Mouse (Mus musculus): ENCODE data around the gene Atf5.

Gene Atf5

DNA sequence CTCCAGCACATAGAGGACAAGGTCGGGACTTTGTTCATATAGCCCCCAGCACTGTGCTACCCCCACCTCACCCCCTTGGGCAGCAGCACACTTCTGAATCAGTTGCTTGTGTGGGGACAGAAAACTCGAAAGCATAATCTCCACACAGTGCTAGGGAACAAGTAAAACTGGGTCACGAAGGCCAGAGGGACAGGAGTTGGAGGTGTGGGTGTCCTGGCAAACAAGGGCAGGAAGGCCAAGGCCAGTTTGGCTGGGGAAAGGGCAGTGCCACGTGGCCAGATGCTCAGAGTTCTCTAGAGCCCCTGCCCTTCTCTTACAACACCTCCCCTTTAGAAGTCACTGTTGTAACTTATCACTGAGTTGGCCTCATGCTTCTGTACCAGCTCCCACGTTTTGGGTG is 3.4 kb upstream of the Atf5 start:
- DNase-seq (ENCODE audit: low spot score), result no peak

DNA sequence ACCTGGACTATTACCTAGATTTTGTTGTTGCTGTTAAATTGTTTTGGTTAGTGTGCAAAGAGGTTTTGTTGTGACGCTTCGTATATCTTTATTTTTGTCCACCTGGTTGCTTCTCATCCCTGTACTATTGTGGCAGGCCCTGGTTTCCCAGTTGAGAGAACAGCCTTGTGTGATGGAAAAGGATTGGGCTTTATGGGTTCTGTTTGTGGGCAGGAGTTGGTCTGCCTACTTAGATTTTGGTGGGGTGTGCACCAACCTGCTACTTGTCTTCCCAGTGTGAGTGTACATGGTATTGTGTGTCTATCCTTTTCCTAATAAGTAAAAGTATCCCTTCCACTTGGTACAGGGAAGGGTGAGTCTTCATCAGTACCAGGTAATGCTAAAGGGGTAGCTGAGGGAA is 2.9 kb upstream of the Atf5 start:
- no peak for DNase-seq (ENCODE audit: low spot score)

DNA sequence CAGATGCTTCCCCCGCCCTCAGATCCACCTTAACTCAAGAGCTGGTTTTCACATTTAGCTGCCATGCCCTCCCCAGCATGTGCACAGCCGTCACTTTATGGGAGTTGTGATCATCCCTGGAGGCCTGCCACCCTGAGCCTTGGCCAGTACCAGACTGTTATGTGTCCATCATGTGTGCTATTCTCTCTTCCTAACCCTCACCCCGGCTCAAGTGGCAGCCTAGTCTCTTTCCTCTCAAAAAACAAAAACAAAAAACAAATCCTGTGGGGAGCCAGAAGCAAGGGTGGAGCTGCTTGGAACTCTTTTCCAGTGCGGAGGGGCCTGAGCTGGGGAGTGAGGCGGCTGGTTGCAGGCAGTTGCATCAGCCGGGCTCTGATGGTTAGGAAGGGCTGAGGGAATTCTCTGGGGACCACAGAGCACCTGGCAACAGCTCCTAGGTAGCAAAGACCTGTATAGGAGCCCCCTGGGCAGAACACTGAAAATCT is 2.3 kb upstream of the Atf5 start:
- no peak for DNase-seq (ENCODE audit: low spot score)

DNA sequence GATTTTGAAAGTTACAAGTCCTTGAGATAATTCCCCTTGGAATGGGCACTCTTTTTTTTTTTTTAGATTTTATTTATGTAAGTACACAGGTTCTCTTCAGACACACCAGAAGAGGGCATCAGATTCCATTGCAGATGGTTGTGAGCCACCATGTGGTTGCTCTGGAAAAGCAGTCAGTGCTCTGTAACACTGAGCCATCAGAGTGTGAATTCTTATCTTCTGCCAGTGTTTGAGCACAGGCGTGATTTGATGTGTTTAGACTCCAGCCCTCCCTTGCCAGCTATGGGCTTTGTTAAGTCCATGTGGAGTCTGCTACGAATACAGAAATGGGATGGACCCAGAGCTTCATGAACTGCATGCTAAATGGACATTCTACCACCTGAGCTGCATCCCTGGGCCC is 1.7 kb upstream of the Atf5 start:
- no peak for DNase-seq (ENCODE audit: low spot score)

DNA sequence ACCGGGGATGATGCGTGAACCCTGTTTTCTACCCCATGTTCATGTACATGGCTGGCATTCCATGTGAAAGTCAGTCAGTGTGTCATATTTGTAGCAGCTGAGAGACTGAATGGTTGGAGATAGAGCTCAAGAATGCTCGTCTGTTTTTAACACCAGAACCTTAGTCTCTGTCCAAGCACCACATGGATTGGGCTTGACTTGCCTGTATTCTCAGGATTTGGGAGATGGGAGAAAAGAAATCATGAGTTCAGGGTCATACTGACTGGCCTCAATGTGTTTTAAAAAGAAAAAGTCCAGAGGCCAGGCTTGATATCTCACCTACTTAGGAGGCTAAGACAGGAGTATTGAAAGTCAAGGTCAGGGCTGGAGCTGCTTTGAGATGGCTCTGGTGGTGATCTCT is 983 bp upstream of the Atf5 start:
- no peak for DNase-seq (ENCODE audit: low spot score)

DNA sequence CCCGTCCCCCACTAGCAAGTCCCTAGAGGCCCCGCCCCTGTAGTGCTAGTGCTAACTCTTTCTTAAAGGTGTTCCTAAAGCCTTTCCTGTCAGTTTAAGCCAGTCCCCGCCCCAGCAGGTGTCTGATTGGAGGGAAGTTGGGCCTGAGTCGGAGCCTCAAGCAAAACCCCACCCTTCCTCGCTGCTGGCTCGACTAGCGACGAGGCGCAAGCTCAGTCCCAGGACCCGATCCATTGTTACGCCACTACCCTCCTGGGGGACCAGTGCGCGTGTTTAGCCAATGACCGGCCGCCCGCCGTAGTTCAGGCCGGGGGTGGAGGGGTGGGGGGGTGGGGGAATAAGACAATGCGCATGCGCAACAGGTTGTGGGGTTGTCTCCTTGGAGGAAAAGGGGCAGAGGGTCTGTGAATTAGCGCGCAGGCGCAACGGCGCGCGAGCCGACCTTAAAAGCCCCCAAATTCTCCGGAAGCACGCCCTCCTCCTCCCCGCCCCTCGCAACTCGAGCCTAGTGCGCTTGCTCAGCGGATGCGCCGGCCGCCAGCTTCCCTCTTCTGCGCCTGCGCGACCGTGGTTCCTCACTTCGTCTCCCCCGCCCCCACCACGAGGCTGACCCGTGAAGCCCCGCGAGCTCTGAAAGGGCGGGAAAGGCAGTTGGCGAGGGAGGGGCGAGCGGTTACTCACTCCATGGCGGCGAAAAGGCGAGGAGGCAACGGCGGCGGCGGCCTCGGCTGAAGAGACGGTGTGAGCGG is 563 bp downstream of the Atf5 start, which contains the start of the genes Nup62 and Il4i1:
Gene Nup62 (plus strand): TSS at position 368 of the 749 bp plus-strand sequence.
Gene Il4i1 (plus strand): TSS at position 667 of the 749 bp plus-strand sequence.
- DNase-seq (ENCODE audit: low spot score), result peak; percentile 100

DNA sequence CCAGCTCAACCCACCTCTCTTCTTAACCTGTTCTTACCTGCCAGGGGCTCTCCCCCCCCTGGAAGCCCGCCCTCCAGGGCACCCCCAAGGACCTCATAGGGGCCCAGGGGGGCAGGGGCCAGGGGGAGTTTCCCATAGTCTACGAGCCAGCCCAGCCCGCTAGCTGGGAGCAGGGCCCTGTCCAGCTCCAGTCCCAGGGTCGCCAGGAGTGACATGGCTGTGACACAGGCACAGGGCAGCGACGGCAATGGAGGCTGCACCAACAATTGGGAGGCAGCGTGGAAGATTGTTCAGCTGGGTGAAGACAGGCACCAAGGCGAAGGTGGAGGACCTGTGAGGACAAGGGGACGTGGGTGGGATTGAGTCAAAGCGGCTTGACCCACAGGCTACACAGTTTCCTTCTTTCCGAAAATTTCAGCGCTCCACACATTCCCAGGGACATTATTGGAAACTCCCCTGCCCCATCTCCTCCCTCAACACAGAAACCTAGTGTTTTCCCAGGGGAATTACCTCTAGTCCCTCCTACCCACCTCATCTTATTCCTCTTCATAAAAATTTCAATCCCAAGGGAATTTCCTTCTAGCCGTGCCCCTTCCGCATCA is 1.4 kb downstream of the Atf5 start:
- DNase-seq (ENCODE audit: low spot score), result peak; percentile 13

DNA sequence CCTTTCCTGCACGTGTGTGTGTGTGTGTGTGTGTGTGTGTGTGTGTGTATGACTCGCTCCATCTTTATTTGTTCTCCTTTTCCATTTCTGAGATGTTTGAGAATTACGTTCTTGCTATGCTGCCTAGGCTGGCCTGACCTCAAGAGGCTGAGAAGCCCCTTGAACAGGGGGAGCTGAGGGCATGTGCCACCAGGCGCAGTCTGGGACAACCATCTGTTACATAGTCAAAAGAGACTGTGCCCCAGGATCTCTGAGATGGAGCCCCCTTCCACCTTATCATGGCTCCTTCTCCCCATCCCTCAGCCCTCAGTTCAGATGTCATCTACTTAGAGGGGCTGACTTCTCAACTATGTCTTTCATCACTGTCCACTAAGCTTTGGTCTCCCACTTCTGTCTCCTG is 2.0 kb downstream of the Atf5 start:
- no peak for DNase-seq (ENCODE audit: low spot score)

DNA sequence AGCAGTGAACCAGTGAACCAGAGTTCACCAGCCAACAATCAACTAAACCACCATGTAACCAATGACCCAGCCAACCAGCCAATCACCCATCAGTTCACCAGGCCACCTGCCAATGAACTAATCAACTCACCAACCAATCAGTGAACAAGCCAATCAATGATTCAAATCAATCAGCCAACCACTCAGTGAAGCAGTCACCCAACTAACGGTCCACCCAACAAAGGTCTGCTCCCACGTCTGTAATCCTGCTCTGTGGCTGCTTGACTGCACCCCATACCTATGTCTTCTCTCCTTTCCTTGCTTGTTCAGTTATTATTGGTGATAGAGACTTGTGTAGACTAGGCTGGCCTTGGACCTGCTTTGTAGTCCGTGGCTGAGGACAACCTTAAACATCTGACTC is 2.5 kb downstream of the Atf5 start:
- no peak for DNase-seq (ENCODE audit: low spot score)

DNA sequence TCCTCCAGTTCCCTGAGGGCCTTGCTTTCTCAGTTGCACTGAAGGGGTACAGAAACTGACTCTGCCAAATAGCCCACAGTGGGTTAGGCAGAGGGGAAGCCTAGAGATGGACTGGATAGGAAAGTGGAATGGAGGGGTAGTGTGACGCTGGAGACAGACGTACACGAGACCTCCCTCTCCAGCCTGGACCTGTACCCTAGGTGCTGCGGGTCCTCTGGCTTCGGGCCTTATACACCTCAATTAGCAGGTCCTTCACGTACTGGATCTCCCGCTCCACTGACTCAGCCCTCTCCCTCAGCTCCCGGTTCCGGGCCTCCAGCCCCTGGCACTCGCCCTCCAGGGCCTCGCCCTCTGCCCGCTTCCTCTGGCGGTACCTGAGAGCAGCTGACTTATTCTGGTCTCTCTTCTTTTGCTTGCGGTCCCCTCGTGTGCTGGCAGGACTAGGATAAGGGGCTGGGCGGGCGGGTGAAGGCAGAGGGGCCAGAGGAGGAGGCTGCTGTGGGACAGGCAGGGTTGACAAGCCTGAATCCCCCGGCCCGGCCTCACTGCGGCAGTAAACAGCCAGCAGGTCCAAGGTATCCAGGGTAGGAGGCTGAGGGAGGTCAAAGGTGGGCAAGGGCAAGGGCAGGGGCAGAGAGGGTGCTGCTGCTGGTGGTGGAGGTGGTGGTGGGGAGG is 3.7 kb downstream of the Atf5 start:
- no peak for DNase-seq (ENCODE audit: low spot score)

DNA sequence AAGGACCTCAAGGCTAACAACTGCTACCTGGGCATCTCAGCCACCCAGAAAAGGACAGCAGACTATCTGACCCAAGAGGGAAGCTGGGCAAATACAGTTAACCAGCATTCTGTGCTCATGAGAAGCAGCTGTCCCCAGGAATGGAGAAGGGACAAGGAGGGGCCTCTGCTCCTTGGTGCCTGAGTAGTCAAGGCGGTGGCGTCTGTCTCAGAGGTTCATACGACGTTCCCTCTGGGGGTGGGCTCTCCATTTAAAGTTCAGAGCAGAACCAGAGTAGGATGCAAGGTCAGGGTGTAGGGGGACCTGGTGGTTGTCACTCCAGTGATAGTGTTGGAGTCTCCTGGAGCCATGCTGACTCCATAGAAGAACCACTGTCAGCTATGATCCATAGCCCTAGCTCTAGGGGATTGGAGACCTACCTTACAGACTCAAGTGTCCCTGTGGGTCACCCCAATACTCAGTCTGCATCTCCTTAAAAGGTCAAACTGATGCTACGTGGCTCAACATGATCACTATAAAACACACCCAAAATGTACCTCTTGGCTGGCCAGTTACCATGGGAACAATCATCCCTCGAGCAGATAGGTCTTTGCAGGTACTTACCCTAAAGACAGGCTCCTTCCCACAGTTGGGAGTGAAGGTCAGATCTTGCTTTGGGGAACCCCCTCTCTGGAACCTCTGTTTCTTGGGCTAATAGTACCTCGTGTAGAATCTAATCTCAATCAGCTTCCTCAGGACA is 5.5 kb downstream of the Atf5 start:
- DNase-seq (ENCODE audit: low spot score), result no peak

DNA sequence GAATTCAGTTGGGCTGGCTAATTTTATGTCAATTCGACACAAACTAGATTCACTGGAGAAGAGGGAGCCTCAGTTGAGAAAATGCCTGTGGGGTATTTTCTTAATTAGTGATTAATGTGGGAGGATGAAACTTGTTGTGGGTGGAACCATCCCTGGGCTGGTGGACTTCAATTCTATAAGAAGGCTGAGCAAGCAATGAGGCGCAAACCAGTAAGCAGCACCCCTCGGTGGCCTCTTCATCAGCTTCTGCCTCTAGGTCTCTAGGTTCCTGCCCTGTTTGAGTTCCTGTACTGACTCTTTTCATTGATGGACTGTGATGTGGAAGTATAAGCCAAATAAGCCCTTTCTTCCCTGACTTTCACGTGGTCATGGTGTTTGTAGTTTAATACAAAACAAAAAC is 6.1 kb downstream of the Atf5 start:
- DNase-seq (ENCODE audit: low spot score), result no peak

DNA sequence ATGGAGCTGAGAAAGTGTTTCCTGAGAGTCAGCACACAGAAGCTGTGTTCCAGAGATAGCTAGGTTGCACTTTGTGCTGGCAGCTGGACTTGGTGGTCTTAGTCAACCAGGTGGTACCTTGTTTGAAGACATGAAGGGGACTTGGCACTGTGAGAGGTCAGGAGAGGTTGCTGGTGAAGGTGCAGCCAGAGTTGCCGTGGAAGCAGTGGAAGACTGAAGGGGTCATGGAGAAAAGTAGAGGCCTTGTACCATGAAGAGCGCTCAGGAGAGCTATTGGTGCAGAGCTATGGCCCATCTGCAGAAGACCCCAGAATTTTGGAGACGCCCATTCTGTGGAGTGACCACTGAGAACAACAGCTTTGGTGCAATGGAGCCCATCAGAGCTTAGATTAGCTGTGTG is 7.0 kb downstream of the Atf5 start:
- DNase-seq (ENCODE audit: low spot score), result no peak

DNA sequence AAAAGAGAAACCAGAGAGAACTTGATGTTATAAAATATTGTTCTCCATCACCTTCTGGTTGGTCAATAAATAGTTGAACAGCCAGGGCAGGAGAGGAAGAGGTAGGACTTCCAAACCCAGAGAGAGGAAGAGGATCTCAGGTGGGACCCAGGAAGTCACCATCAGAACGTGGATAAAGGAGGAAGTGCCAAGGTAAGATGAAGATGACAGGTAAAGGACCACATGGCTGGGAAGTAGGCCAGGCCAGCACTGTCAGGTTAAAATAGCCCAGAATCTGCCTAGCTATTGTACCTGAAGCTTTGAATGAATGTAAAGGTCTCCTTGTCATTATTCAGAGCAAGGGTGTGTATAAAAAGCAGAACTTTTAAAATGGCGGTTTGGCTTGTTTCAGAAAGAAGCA is 7.5 kb downstream of the Atf5 start:
- DNase-seq (ENCODE audit: low spot score), result no peak

DNA sequence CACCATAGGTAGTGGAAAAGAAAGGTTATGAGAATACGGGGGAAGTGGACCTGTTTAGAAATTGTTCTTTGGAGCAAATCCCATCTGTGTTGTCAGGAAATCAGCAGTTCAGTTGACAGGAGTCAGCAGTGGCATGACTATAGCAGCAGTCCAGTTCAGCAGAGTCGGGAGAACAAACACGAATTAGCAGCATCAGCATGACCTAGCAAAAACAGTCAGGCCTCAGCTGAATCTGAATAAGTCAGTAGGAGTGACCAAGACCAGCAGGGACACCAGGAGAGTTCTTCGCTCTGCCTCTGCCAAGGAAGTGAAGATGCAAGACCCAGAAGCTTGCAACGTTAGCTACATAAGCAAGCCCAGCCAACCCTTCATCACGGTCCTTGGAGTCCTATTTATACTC is 23.7 kb downstream of the Atf5 start:
- no peak for DNase-seq (ENCODE audit: low spot score)

DNA sequence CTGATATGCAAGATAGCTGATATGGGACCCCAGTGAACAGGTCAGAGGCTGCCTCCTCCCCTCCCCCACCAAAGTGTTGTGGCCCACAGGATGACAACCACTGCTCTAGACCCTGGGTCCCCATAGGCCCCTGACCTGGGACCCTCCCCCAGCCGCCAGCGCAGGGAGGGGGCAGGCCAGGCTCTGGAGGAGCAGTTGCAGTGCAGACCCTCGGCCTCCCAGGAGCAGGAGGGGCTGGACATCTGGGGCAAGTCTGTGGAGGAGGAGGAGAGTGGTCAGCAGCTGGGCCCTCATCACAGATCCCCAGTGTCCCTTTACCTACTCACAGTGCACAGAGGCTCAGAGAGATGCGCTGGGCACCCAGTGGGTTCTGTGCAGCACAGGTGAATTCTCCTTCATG is 26.4 kb downstream of the Atf5 start:
- DNase-seq (ENCODE audit: low spot score), result no peak

DNA sequence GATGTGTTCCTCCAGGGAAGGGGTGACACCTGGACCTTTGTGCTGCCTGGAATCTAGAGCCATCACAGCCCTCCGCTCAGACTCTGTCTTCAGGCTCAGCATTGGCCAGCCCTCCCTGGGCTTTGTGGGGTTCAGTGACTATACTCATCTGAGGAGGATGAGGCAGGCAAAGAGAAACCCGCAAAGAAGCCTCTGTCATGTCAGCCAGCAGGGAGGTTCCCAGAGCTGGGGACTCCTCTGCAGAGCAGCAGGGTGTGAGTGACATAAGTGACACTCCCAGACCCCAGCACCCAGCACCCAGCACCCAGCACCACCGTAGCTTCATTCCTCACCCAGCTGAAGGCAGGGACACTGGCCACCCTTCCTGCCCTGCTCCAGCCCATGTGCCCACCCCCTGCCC is 26.9 kb downstream of the Atf5 start:
- DNase-seq (ENCODE audit: low spot score), result no peak

DNA sequence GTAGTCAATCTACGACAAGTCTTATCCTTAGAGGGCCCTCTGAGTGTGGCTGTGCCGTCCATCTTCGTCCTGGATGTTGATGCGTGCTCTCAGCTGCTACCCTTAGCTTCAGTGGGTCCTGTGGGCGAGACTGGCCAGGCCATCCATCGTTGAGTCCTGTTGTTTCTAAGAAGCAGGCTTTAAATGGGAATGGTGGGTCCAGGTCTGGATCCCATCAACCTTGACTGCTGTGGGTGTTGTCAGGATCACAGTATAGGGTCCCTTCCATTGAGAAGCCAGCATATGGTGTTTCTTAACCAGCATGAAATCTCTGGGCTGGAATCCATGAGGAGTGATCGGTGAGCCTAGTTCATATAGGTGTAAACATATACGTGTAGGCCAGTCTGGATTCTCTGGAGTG is 36.4 kb downstream of the Atf5 start:
- DNase-seq (ENCODE audit: low spot score), result no peak

DNA sequence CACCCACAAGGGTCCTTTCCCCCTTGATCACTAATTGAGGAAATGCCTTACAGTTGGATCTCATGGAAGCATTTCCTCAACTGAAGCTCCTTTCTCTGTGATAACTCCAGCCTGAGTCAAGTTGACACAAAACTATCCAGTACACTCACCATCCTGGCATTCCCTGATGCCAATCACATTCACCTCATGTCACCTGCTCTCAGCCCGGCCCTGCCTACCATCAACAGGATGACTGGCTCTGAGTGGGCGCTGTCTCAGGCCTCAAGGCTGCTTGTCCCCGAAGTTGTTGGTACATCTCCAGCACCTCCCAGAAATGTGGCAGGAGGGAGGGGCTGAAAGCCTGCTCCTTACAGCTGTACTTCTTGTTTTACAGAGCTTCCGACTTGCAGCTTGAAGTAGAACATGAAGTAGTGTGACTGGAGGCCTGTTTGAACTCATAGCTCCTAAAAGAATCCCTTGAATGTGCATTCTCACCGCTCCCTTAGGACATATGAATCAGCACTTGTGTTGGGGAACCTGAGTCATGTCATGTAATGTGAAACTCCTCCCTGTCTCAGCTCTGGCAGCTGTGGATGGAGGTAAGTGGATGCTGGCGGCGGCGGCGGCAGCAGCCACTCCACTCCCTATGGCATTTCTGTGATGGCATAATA is 39.5 kb downstream of the Atf5 start:
- no peak for DNase-seq (ENCODE audit: low spot score)

DNA sequence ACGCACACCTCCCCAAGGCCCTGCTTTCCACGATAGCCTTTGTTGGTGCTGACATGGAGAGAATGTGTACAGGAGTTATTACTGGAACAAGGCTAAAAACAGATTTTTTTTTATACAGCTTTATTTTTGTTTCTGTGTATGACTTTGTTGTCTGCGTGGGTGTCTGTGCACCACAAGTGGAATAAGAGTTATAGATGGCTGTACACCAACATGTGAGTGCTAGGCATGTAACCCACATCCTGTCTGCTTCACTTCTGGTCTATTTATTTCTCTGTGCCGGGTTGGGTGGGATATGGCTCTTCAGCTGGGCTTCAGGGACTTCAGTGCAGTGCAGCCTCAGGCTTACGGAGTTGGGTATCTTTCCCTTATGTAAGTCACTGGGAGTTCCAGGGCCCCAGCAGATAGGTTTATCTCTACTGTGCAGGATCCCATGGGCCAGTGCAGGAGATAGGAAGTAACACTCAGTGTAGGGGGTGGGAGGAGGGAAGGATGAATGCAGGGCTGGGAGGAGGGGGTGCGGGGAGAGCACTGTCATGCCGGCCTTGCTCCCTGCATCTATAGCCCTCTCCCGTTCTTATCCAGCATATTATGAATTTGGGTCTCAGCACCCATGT is 43.8 kb downstream of the Atf5 start:
- DNase-seq (ENCODE audit: low spot score), result no peak

DNA sequence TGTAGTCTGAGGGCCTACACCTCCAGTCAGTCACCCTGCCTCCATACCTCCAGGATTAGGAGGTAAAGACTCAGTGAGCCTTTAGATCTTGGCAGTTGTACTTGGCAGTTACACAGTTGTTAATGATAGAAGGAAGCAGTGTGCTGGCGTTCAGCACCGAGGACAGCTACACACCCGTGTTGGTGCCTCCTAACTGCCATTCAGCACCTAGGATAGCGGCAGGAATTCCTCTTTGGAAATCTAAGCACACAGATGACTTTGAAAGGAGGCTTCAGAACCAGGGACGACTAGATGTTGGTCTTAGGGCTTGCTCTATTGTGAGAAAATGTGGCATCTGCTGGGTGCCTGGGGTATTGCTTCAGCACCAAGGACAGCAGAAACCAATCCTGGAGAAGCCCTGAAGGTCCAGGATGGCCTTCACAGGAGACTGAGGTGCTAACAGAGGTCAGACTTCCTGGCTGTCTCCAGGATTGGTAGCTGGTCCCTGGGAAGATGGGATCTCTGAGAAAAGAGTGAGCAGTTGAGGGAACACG is 46.3 kb downstream of the Atf5 start:
- peak; percentile 91 for DNase-seq (ENCODE audit: low spot score)

Measured in embryo, embryonic 10.5 days (tissue).